Mouse (Mus musculus) G1E (cell line): ENCODE measurements at regions not wholly inside any gene's neighbourhood (a gene's known extent, or its start where the extent isn't known, plus 50 kb on each side); places are given as distances from the start of the nearest gene placed in this dataset.

ENCODE experiments used
- ATAC-seq: 2 replicates; pipeline ENCODE4 v1.8.0; 2016; ENCODE audit warnings: mild to moderate bottlenecking; ENCODE audit not compliant: insufficient number of reproducible peaks, poor library complexity, low FRiP score, severe bottlenecking; ENCODE audit errors: extremely low read depth
- DNase-seq: peaks from one replicate; pipeline ENCODE4 v3.0.0; 2012; ENCODE audit warnings: low spot score
- H3K27me3 ChIP-seq: 2 replicates; pipeline ENCODE4 v1.6.1; 2012; ENCODE audit warnings: mild to moderate bottlenecking, low read length, inconsistent platforms; ENCODE audit not compliant: insufficient read depth
- H3K36me3 ChIP-seq: replicated peaks from 2 replicates; pipeline ENCODE3; 2012; ENCODE audit warnings: mild to moderate bottlenecking, inconsistent platforms
- H3K4me1 ChIP-seq: 2 replicates; pipeline ENCODE4 v1.6.1; 2012; ENCODE audit warnings: low read depth, low read length, inconsistent platforms, mixed read lengths; ENCODE audit not compliant: insufficient read depth
- H3K4me3 ChIP-seq: 2 replicates; pipeline ENCODE4 v1.5.1; 2012; ENCODE audit warnings: low read depth, mild to moderate bottlenecking, inconsistent platforms, low read length, moderate library complexity, mixed read lengths
- H3K9me3 ChIP-seq: replicated peaks from 2 replicates; pipeline ENCODE4 v1.6.1; 2012; ENCODE audit warnings: inconsistent platforms
- CTCF ChIP-seq: IDR thresholded peaks from 2 replicates; pipeline ENCODE4 v1.5.1; 2012; ENCODE audit warnings: low read depth, low read length, inconsistent platforms, mixed read lengths
- GATA1 ChIP-seq: IDR thresholded peaks from 2 replicates; pipeline ENCODE4 v1.6.1; 2012; ENCODE audit warnings: borderline replicate concordance, low read length, inconsistent platforms, mixed read lengths
- GATA2 ChIP-seq: IDR thresholded peaks from 2 replicates; pipeline ENCODE4 v1.6.1; 2012; ENCODE audit warnings: low read depth, low read length, inconsistent platforms, borderline replicate concordance
- POLR2AphosphoS5 ChIP-seq: IDR thresholded peaks from 2 replicates; pipeline ENCODE4 v1.6.1; 2012; ENCODE audit warnings: low read depth, low read length, inconsistent platforms; ENCODE audit not compliant: insufficient replicate concordance
- TAL1 ChIP-seq: conservative IDR thresholded peaks from 2 replicates; pipeline ENCODE4 v1.6.1; 2012; ENCODE audit warnings: low read depth, low read length, inconsistent platforms, mixed read lengths

- Histone ChIP-seq H3K4me1 (no peaks in the 10 kb centered on the region), H3K9me3 (no peaks in the 10 kb centered on the region), H3K36me3 (no peaks in the 10 kb centered on the region), H3K4me3 (no peak overlapping the region), H3K27me3 (peaks cover 34% of the 10 kb centered on the region)
- no peak for ATAC-seq
- TF ChIP-seq GATA1 (no peak), POLR2AphosphoS5 (no peak), TAL1 (no peak), GATA2 (no peak), CTCF (no peak)
- no peak for DNase-seq
Observed at GRCm38 (mm10) chr15:63517301-63517700, 327.7 kb downstream of the Gsdmc2 start.

- no peaks in the 10 kb centered on the region for H3K36me3 ChIP-seq
- DNase-seq = no peak
- no peak for ATAC-seq
- no peak for TF ChIP-seq TAL1
- no peak for TF ChIP-seq CTCF
- no peak for TF ChIP-seq GATA2
- TF ChIP-seq POLR2AphosphoS5 = no peak
- TF ChIP-seq GATA1 = no peak
- no peaks in the 10 kb centered on the region for H3K9me3 ChIP-seq
- peaks cover 15% of the 10 kb centered on the region for H3K27me3 ChIP-seq
- no peaks in the 10 kb centered on the region for H3K4me1 ChIP-seq
- no peak overlapping the region for H3K4me3 ChIP-seq
Observed at GRCm38 (mm10) chr15:63500453-63500852, 344.5 kb downstream of the Gsdmc2 start.

GRCm38 (mm10) chr15:63498483-63498882, 346.5 kb downstream of the Gsdmc2 start:
- Histone ChIP-seq H3K4me1 (no peaks in the 10 kb centered on the region), H3K4me3 (no peak overlapping the region), H3K27me3 (peaks cover 11% of the 10 kb centered on the region), H3K36me3 (no peaks in the 10 kb centered on the region), H3K9me3 (no peaks in the 10 kb centered on the region)
- ATAC-seq (no peak), DNase-seq (no peak)
- TF ChIP-seq CTCF (no peak), GATA2 (no peak), GATA1 (no peak), TAL1 (no peak), POLR2AphosphoS5 (no peak)

- Histone ChIP-seq H3K4me3 (no peak overlapping the region), H3K27me3 (peaks cover 14% of the 10 kb centered on the region), H3K9me3 (no peaks in the 10 kb centered on the region), H3K36me3 (no peaks in the 10 kb centered on the region), H3K4me1 (no peaks in the 10 kb centered on the region)
- DNase-seq (no peak), ATAC-seq (no peak)
- TF ChIP-seq GATA1 (no peak), POLR2AphosphoS5 (no peak), CTCF (no peak), GATA2 (no peak), TAL1 (no peak)
Observed at GRCm38 (mm10) chr15:63497207-63497606, 347.8 kb downstream of the Gsdmc2 start.

GRCm38 (mm10) chr15:63484910-63485309, 360.1 kb downstream of the Gsdmc2 start:
- no peaks in the 10 kb centered on the region for H3K9me3 ChIP-seq
- H3K4me1 ChIP-seq = no peaks in the 10 kb centered on the region
- DNase-seq (no peak), ATAC-seq (no peak)
- no peaks in the 10 kb centered on the region for H3K36me3 ChIP-seq
- H3K27me3 ChIP-seq = peaks cover 3% of the 10 kb centered on the region; the same call in 1 of the 2 replicates
- TF ChIP-seq TAL1 (no peak), GATA2 (no peak), POLR2AphosphoS5 (no peak), CTCF (no peak)
- H3K4me3 ChIP-seq = no peak overlapping the region

- ATAC-seq (no peak), DNase-seq (no peak)
- Histone ChIP-seq H3K4me1 (no peaks in the 10 kb centered on the region), H3K9me3 (no peaks in the 10 kb centered on the region), H3K27me3 (peaks cover 7% of the 10 kb centered on the region; the same call in 1 of the 2 replicates), H3K36me3 (no peaks in the 10 kb centered on the region), H3K4me3 (no peak overlapping the region)
- TF ChIP-seq GATA2 = no peak
- no peak for TF ChIP-seq GATA1
- no peak for TF ChIP-seq POLR2AphosphoS5
- TF ChIP-seq CTCF = no peak
- no peak for TF ChIP-seq TAL1
Observed at GRCm38 (mm10) chr15:63484217-63484887, 360.6 kb downstream of the Gsdmc2 start.
